Mouse (Mus musculus): ENCODE data around the gene Evi5.

DNA sequence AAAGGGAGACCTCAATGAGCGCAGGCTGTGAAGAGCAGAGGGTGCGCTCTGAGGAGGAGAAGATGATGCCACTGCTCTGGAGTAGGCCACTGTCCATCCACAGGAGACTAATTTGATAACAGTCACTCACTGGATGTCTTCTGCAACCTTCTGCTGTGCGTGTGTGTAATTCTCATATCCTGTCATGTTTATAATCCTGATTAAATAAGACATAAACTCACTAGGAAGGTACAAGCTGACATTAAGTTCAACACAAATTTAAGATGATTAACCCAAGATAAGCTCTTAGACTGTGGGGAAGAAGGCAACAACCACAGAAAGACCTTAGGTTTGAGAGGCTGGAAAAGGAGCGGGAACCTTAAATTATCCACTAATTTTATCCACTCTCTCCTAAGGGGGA lies 109.0 kb downstream of the Evi5 start:
- TF ChIP-seq POLR2A (IDR thresholded peaks at IDR 0.05; ENCODE audit: borderline replicate concordance, extremely low read depth, insufficient read depth, insufficient read length, poor library complexity, severe bottlenecking) (no peak), CTCF (IDR thresholded peaks at IDR 0.05; ENCODE audit: borderline replicate concordance, extremely low read depth, insufficient read depth, insufficient read length) (no peak)
